Mouse (Mus musculus) CD4-positive, CD25-positive, alpha-beta regulatory T cell, adult 4 months (primary cell): Measurements from ENCODE around the gene A730061H03Rik. TPM values are rescaled to one million over a fixed set of nuclear protein-coding genes. Genes with fewer than 3 reads are reported as not detected.

Experiments
- polyA plus RNA-seq, 2 experiments: library from polyadenylated mRNA; unstranded; fragments of 100-300 nt; shearing (Covaris generic); gene quantifications; one replicate each; pipeline ENCODE4 v1.2.1; 2017

The A730061H03Rik gene
- polyA plus RNA-seq, 2 experiments from 2014 or later: 3.3 to 7.1 TPM

Other genes with a start within 250 kb of the A730061H03Rik start
- 10 to 100 TPM; 41.9 to 49.5 TPM for gene Dhrs4, start 81.6 kb downstream of the A730061H03Rik start, polyA plus RNA-seq
- not detected for gene Carmil3, start 69.8 kb downstream of the A730061H03Rik start, polyA plus RNA-seq
- not detected for gene Cpne6, start 50.0 kb downstream of the A730061H03Rik start, polyA plus RNA-seq
- under 1 TPM in 1 of 2 experiments, not detected in 1; 0.07 TPM for gene Nrl, start 35.4 kb downstream of the A730061H03Rik start, polyA plus RNA-seq
- gene Pck2, start 20.1 kb downstream of the A730061H03Rik start, polyA plus RNA-seq: 10 to 100 TPM; 37.3 to 57.7 TPM
- gene Dcaf11, start 400 bp downstream of the A730061H03Rik start, polyA plus RNA-seq: 100 to 1,000 TPM; 103 to 125 TPM
- not detected for gene Fitm1, start 15.2 kb upstream of the A730061H03Rik start, polyA plus RNA-seq
- gene Psme1, start 17.7 kb upstream of the A730061H03Rik start, polyA plus RNA-seq: 100 to 1,000 TPM; 664 to 711 TPM
- gene Emc9, start 24.9 kb upstream of the A730061H03Rik start, polyA plus RNA-seq: 10 to 100 TPM; 20.9 to 22.9 TPM
- gene Psme2, start 30.7 kb upstream of the A730061H03Rik start, polyA plus RNA-seq: 100 to 1,000 TPM; 853 to 877 TPM
- 10 to 100 TPM; 35.5 to 47.2 TPM for gene Rnf31, start 31.3 kb upstream of the A730061H03Rik start, polyA plus RNA-seq
- gene Irf9, start 43.2 kb upstream of the A730061H03Rik start, polyA plus RNA-seq: 100 to 1,000 TPM; 168 to 222 TPM
- gene Rec8, start 57.6 kb upstream of the A730061H03Rik start, polyA plus RNA-seq: 10 to 100 TPM; 14.5 to 22.1 TPM
- gene Ipo4, start 75.6 kb upstream of the A730061H03Rik start, polyA plus RNA-seq: 10 to 100 TPM; 33.4 to 42.0 TPM
- gene Gm49378, start 77.5 kb upstream of the A730061H03Rik start, polyA plus RNA-seq: under 1 TPM in 1 of 2 experiments, not detected in 1; 0.98 TPM
- gene Tm9sf1, start 83.4 kb upstream of the A730061H03Rik start, polyA plus RNA-seq: 10 to 100 TPM; 39.7 to 46.7 TPM
- 1 to 10 TPM in 1 of 2 experiments, under 1 TPM in 1; 0.69 to 1.3 TPM for gene Tssk4, start 89.8 kb upstream of the A730061H03Rik start, polyA plus RNA-seq
- 100 to 1,000 TPM in 1 of 2 experiments, 10 to 100 TPM in 1; 92.4 to 106 TPM for gene Mdp1, start 100.1 kb upstream of the A730061H03Rik start, polyA plus RNA-seq
- gene Gmpr2, start 111.5 kb upstream of the A730061H03Rik start, polyA plus RNA-seq: 10 to 100 TPM; 29.8 to 34.1 TPM
- gene Nedd8, start 111.7 kb upstream of the A730061H03Rik start, polyA plus RNA-seq: 100 to 1,000 TPM; 338 to 343 TPM
- 10 to 100 TPM; 26.4 to 29.2 TPM for gene Tinf2, start 121.4 kb upstream of the A730061H03Rik start, polyA plus RNA-seq
- gene Tgm1, start 153.5 kb upstream of the A730061H03Rik start, polyA plus RNA-seq: not detected
- gene Rabggta, start 161.9 kb upstream of the A730061H03Rik start, polyA plus RNA-seq: 10 to 100 TPM; 70.5 to 94.7 TPM
- 10 to 100 TPM; 40.8 to 46.5 TPM for gene Dhrs1, start 185.3 kb upstream of the A730061H03Rik start, polyA plus RNA-seq
- 1 to 10 TPM; 3.6 to 5.8 TPM for gene Nop9, start 185.3 kb upstream of the A730061H03Rik start, polyA plus RNA-seq
- gene Cideb, start 198.1 kb upstream of the A730061H03Rik start, polyA plus RNA-seq: not detected
- gene Ltb4r2, start 201.0 kb upstream of the A730061H03Rik start, polyA plus RNA-seq: under 1 TPM in 1 of 2 experiments, not detected in 1; 0.08 TPM
- gene Ltb4r1, start 205.6 kb upstream of the A730061H03Rik start, polyA plus RNA-seq: 1 to 10 TPM; 4.1 to 4.5 TPM
- gene Adcy4, start 223.7 kb upstream of the A730061H03Rik start, polyA plus RNA-seq: 1 to 10 TPM in 1 of 2 experiments, not detected in 1; 1.0 TPM
- gene Ripk3, start 228.5 kb upstream of the A730061H03Rik start, polyA plus RNA-seq: 10 to 100 TPM; 80.3 to 81.9 TPM